8 mouse cellular contexts compared by ENCODE assay signal in the genomic region with DNA sequence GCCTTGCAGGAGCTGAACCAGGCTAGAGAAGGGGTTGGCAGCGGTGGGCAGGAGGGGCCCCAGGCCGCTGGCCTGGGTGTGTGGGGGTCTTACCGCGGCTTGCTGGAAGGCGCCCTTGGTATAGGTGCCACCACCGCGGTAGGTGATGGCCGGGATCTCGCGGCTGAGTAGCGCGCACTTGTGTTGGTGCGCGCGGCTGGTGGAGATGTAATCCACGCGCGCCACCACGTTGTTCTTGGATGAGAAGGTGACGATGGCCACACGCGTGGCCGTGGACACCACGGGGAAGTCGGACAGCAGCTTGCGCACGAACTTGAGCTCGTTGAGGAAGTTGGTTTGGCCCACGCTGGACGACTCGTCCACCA. TPM values are rescaled to one million over a fixed set of nuclear protein-coding genes. Genes with fewer than 3 reads are reported as not detected.
DNase-seq lines count a peak whose midpoint lies in the region; ATAC-seq and TF ChIP-seq lines count a peak whose summit lies in the region.

No protein-coding gene starts in this region.

- no peaks in the 10 kb centered on the region for H3K9me3 ChIP-seq in embryonic facial prominence, embryonic 14.5 days (ENCODE audit: control insufficient read depth, low read length)
- no peaks in the 10 kb centered on the region for H3K9me3 ChIP-seq in intestine, embryonic 14.5 days (ENCODE audit: control insufficient read depth, low read length)

- no peaks in the 10 kb centered on the region for H3K36me3 ChIP-seq in embryonic facial prominence, embryonic 14.5 days (ENCODE audit: control insufficient read depth, insufficient read depth, low read length)
- H3K36me3 ChIP-seq in intestine, embryonic 14.5 days (ENCODE audit: control insufficient read depth, insufficient read depth, low read length), result no peaks in the 10 kb centered on the region
- no peaks in the 10 kb centered on the region for H3K36me3 ChIP-seq in myocyte (ENCODE audit: control insufficient read depth, insufficient read depth)

- H3K4me3 ChIP-seq in layer of hippocampus, adult 2 months, result peak overlapping the region; percentile 57
- H3K4me3 ChIP-seq in embryonic facial prominence, embryonic 14.5 days (ENCODE audit: low read depth, low read length), result peak overlapping the region; percentile 71
- peak overlapping the region; percentile 58 for H3K4me3 ChIP-seq in intestine, embryonic 14.5 days (ENCODE audit: low read depth, low read length)
- peak overlapping the region; percentile 28 for H3K4me3 ChIP-seq in myocyte

- H3K9ac ChIP-seq in embryonic facial prominence, embryonic 14.5 days (ENCODE audit: low read depth, low read length), result peak overlapping the region; percentile 80
- peak overlapping the region; percentile 70 for H3K9ac ChIP-seq in intestine, embryonic 14.5 days (ENCODE audit: low read length)

- TF ChIP-seq CTCF in layer of hippocampus, adult 2 months (conservative IDR thresholded peaks at IDR 0.05), result no peak

- no peak for TF ChIP-seq POLR2A in myocyte (IDR thresholded peaks at IDR 0.05; ENCODE audit: insufficient read length, low read depth)

- H3K79me2 ChIP-seq in myocyte (ENCODE audit: control insufficient read depth, insufficient read depth), result no peaks in the 10 kb centered on the region

- H3K4me2 ChIP-seq in embryonic facial prominence, embryonic 14.5 days (ENCODE audit: low read depth, low read length), result peak overlapping the region; percentile 92
- H3K4me2 ChIP-seq in intestine, embryonic 14.5 days (ENCODE audit: low read length), result peak overlapping the region; percentile 79
- peak overlapping the region; percentile 72 for H3K4me2 ChIP-seq in myocyte (ENCODE audit: low read depth)

- WGBS in embryonic facial prominence, embryonic 14.5 days, result 0% methylated on average over 9 of the region's 31 CpGs
- under 1% methylated on average over 31 of the region's 31 CpGs for WGBS in intestine, embryonic 14.5 days

- H3K27ac ChIP-seq in layer of hippocampus, adult 2 months, result no peak overlapping the region
- H3K27ac ChIP-seq in embryonic facial prominence, embryonic 14.5 days (replicated peaks; ENCODE audit: low read depth, low read length), result peak overlapping the region; percentile 91
- H3K27ac ChIP-seq in intestine, embryonic 14.5 days (ENCODE audit: low read depth), result peak overlapping the region; percentile 71

- DNase-seq in layer of hippocampus, adult 2 months (ENCODE audit: low spot score in 2 of 2), result no peak
- no peak for DNase-seq in layer of hippocampus, adult 9-10 months (ENCODE audit: low spot score)
- peak; percentile 37 for DNase-seq in embryonic facial prominence, embryonic 14.5 days (ENCODE audit: low spot score)
- no peak for DNase-seq in intestine, embryonic 14.5 days (ENCODE audit: low spot score)
- DNase-seq in right cerebral cortex, postnatal 25 days, result no peak
- DNase-seq in gastrocnemius, postnatal 25 days, result no peak
- DNase-seq in lung, postnatal 14 days, result no peak

- peaks cover 11% of the 10 kb centered on the region for H3K4me1 ChIP-seq in embryonic facial prominence, embryonic 14.5 days (ENCODE audit: control insufficient read depth, insufficient read depth, low read length)
- H3K4me1 ChIP-seq in intestine, embryonic 14.5 days (replicated peaks; ENCODE audit: control insufficient read depth, insufficient read depth, low read length), result peaks cover 3% of the 10 kb centered on the region; the same call in 1 of the 2 replicates

- peak overlapping the region; percentile 17 for H3ac ChIP-seq in myocyte (ENCODE audit: control insufficient read depth, insufficient read length)

- peak; percentile 5; the same call in 1 of the 2 replicates for ATAC-seq in embryonic facial prominence, embryonic 14.5 days (ENCODE audit: low read depth)
- ATAC-seq in intestine, embryonic 14.5 days (replicated peaks; ENCODE audit: low FRiP score, low TSS enrichment, low read depth), result peak; percentile 46

- H3K27me3 ChIP-seq in embryonic facial prominence, embryonic 14.5 days (replicated peaks; ENCODE audit: control insufficient read depth, insufficient read depth, low read length), result peaks cover 6% of the 10 kb centered on the region; the same call in 1 of the 2 replicates
- H3K27me3 ChIP-seq in intestine, embryonic 14.5 days (replicated peaks; ENCODE audit: control insufficient read depth, insufficient read depth, low read length), result 0 out of 2 replicates have a peak, but pooled peaks cover 5% of the 10 kb centered on the region
- no peaks in the 10 kb centered on the region for H3K27me3 ChIP-seq in myocyte (ENCODE audit: control insufficient read depth, insufficient read depth, insufficient read length)

TF ChIP-seq in myocyte, 11 proteins besides CTCF, POLR2A, EP300 and RAD21:
- TF ChIP-seq POLR2AphosphoS2 (IDR thresholded peaks at IDR 0.05; ENCODE audit: insufficient read length, low read depth) (no peak), MAX (IDR thresholded peaks at IDR 0.05; ENCODE audit: low read depth) (no peak), REST (IDR thresholded peaks at IDR 0.05; ENCODE audit: insufficient read depth, insufficient read length) (no peak), MYOD1 (IDR thresholded peaks at IDR 0.05; ENCODE audit: control insufficient read depth in 1 of 3, insufficient read length in 2 of 3, low read depth in 2 of 3) (no peak), TCF3 (IDR thresholded peaks at IDR 0.05; ENCODE audit: insufficient read length, low read depth) (no peak), E2F4 (IDR thresholded peaks at IDR 0.05; ENCODE audit: insufficient read depth) (no peak)

RNA-seq across cellular contexts. Expression of gene Svep1, which starts 0.9 kb away (rescaled TPM):
- total RNA-seq in layer of hippocampus, adult 2 months (2021), result under 1 TPM; 0.64 to 0.72 TPM
- 10.6 and 12.1 TPM in 2 replicates for polyA plus RNA-seq in embryonic facial prominence, embryonic 14.5 days (2014; fragmentation: Nextera tagmentation; extraction: Ambion mirVana)
- 9.5 and 10.4 TPM in 2 replicates for polyA plus RNA-seq in intestine, embryonic 14.5 days (2014; fragmentation: Nextera tagmentation; extraction: Ambion mirVana)
- polyA plus RNA-seq in myocyte (2012; fragmentation: generic; extraction: Trizol), result 0.08 TPM
- total RNA-seq in gastrocnemius, postnatal 25 days (2021), result 10 to 100 TPM in 1 of 2 experiments, 1 to 10 TPM in 1; 8.2 to 11.9 TPM
